Mouse (Mus musculus): ENCODE measurements at regions not wholly inside any gene's neighbourhood (a gene's known extent, or its start where the extent isn't known, plus 50 kb on each side); places are given as distances from the start of the nearest gene placed in this dataset.

DNA sequence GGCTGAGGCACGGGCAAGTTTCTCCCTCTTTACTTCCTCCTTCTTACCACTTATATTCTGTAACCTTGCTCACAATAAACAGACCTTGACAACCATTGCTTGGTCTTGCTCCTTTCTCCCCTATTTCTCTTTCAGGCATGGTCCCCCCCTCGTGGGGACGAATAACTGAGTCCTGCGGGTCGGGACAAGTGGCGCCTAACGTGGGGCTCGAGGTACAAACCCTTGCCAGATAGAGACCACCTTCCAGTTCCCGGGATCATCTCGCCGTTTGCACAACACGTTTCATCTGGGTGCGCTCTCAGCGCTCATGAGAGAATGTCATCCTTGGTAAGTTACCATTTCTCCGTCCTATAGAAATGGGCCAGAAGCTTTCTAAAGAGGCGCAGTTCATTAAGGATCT, 79.6 kb upstream of the Foxn3 start:
- intact Hi-C loops (cut with DNase I): no loop called here
- no peak for DNase-seq

DNA sequence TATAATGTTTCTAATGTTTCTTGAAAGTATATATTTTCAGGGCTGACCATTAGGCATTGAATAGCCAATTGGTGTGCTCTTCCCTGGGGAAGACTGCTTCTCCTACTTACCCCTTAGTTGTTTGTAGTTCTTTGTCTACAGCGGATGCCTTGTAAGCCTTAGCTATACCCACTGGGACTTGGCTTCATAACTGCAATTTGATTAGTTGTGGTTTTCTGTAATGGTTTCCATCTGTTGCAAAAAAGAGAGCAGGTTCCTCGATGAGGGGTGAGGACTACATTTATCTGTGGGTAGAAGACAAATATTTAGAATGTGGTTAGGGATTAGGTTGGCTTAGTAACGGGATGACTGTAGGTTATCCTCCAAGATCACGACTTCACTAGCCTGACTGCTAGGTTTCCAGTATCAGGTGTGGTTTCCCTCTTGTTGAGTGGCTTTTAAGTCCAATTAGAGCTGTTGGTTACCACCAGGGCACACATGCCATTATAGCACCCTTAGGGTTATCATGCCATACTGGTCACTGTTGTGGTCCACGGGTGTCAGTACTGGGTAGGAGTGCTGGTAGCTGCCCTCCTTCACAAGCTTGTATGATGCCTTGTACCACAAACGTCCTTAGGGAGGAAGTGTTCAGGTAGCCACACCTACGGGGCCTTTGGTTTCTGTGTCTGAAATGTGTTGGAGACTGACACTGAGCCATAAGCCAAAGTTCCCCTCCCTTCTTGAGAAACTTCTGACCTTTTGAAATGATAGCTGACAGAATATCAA, 78.9 kb upstream of the Foxn3 start:
- intact Hi-C loops (cut with DNase I): no loop called here
- DNase-seq: no peak

DNA sequence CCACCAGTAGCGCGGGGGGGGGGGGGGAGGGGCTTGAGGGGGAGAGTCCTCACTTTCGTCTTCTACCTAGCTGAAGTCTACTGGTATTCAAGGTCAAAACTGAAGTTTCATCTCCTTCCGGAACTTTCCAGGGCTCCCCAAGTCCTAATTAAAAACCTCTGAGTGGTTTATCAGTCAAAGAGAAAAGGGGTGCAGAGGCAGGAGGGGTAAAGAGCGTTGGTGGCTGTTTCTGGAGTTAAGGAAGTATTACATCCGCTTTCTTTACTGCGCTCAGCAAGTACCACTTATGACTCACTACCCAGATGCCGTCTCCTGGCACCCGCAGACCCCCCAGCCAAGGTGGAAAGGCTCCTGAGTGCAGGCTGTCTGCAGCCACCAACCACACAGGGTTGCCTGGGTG, 77.9 kb upstream of the Foxn3 start:
- intact Hi-C loops (cut with DNase I): no loop called here
- peak in 1 of 2 experiments; percentile 28 for DNase-seq

DNA sequence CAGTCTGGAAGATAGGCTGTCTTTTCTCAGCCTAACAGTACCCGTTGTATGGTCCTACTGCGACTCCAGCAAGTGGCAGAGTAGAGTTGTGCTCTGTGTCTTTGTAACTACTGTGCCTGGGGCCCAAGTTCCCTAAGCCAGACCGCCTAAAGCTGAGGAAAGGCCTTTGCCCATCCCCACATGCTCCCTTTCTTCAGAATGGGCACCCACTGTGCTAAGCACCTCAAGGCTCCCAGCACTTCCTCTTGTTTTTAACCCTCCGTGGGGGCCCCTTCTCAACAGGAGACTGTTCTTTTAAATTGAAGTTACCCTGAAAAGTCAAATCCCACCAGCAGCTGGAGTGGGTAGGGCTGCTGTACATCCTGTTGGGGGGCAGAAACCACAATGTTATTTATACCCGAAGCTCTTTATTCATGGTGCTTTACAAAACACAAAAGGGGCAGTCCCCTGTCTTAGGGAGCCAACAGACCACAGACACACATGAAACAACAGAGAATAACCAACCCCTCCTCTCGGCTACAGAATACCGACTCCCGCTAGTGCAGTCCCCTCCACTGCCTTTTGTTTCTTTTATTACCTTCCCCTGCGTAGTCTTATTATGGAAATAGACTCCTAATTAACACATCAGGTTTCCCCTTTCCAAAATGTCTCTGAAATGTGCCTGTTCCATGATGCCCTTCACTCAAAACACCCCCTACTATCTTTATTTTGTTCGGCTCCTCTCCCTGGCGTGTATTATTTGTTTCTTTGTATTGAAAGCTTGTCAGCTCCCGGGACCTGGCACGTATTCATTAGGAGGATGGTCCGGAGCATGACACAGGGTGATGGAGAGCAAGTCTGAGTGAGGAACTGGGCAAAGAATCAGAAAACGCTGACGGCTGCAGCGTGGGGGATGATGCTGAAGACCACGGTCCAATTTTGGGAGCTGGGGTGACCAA, 77.1 kb upstream of the Foxn3 start:
- peak; percentile 28 to 37 for DNase-seq
- intact Hi-C loops (cut with DNase I): no loop called here

DNA sequence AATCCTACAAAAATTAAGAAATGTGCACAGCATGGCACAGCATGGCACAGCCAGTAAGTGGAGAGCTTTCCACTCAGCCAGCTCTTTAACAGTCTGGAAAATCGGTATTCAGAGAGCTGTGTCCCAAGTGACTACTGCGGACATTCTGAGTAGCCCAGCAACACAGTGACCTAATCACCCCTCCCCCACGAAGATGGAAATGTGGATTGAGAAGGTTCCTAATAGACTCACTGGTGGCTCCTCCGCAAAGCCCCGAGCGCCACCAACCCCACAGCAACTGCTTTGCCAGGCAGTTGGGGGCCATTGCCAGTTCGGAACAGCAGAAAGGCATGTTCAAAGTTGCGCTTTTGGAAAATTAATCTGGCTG, 76.4 kb upstream of the Foxn3 start:
- intact Hi-C loops (cut with DNase I): no loop called here

DNA sequence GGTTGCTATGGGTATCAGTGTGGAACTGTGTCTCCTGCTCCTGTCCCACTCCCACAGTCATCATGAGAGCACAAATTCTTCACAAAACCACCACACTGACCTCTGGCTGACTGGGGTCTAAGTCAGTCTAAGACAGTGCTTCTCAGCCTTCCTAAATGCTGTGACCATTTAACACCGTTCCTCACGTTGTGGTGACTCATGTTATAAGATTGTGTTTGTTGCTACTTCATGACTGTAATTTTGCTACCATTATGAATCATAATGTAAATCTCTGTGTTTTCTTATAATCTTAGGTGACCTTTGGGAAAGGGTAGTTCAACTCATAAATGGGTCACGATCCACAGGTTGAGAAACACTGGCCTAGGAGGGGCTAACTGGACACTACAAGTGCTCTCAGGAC, 75.7 kb upstream of the Foxn3 start:
- no peak for DNase-seq
- intact Hi-C loops (cut with DNase I): no loop called here

More for the DNA sequence above, 76.4 kb upstream of the Foxn3 start:
- no peak for DNase-seq

DNA sequence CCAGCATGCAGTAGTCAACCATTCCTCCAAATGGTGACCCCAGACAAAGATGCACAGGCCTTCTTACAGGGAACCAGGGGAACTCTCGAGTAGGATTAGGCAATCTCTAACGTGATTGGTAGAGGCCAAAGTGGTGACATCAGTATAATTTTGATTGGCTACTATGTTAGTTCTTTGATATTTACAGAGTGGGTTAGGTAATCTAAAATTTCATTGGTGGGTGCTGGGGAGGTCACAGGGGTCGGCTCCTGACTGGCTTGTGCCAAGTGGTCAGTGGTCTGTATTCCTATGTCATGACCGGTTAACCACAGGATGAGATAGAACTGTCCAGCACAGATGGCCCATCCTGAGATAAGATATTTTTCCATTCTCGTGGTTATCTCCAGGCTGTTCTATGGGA, 74.6 kb upstream of the Foxn3 start:
- DNase-seq: no peak
- intact Hi-C loops (cut with DNase I): no loop called here

DNA sequence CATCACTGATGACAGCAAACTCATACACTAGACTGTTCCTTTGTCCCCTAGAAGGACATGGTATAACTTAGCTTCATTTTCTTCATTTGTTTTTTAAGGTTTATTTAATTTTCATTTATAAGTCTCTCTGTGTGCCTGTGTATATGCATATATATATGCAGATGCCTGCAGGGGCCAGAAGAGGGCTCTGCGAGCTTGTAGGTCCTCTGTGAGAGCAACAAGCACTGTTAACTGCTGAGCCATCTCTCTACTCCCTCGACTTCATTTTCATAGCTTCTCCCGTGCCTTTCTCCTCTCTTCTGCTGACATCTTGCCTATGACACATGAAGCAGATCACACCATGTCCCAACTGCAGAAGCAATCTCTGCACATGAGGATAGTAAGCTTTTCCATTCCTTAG, 72.9 kb upstream of the Foxn3 start:
- intact Hi-C loops (cut with DNase I): no loop called here
- DNase-seq: no peak

DNA sequence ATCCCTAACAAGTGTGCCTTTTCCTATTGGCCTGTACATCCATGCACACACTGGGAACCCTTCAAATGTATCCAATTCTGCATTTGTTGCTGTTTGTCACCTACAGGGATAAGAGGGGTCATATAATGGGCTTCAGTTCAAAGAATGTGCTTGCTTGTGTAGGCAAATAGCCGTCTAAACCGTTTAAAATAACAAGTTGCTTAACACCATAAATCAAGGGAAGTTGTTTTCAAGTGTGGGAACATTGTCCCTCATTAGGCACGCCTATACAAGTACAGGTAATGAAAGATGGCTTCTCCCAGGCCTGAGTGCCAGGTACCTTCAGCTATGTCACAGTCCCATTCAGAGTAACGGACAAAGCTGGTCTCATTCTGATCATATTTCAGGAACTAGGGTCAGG, 72.0 kb upstream of the Foxn3 start:
- DNase-seq: no peak
- intact Hi-C loops (cut with DNase I): no loop called here

DNA sequence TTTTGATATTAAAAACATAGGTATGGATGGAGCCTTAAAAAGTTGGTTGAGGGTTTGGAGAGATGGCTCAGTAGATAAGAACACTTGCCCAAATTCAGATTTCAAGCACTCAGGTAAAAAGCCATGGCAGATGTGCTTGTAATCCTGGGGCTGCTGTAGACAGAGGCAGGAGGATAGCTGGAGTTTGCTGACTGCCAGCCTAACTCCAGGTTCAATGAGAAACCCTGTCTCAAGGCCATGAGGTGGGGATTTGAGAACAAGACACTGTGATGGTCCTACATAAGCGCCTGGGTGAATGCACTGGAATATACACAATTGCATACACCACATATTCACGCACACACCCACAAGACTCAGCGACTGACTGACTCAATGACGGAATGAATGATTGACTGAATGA, 71.3 kb upstream of the Foxn3 start:
- DNase-seq: no peak
- intact Hi-C loops (cut with DNase I): no loop called here

DNA sequence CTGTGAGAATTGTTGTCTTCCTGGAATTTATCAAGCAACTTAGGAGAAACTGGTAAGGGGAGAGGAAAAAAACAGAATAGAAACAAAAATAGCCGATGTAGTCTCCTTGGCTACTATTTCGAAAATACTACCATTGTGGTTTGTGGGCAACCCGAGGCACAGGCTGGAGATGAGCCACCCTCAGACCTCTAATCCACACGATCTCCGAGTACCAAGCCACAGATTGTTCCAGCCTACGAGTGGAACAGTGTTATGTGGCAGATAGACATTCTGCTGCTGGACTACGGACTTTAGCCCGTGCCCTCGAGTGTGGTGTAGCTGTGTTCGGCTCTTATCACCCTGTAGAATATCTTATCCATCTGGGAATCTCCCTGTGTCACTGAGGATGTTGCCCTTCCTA, 70.3 kb upstream of the Foxn3 start:
- intact Hi-C loops (cut with DNase I): no loop called here
- no peak for DNase-seq

DNA sequence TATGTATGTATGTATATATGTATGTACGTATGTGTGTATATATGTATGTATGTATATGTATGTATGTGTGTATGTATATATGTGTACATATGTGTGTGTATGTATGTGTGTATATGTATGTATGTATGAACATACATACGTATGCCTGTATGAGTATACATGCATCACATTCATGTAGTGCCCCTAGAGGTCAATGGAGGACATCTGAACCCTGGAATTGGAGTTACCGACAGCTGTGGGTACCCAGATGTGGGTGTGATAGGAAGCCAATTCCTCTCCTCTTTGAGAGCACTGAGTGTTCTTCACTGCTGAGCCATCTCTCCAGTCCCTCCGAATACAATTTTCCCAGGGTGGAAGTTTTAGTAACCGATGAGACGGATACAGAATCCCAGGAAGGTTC, 69.6 kb upstream of the Foxn3 start:
- no peak for DNase-seq
- intact Hi-C loops (cut with DNase I): no loop called here

DNA sequence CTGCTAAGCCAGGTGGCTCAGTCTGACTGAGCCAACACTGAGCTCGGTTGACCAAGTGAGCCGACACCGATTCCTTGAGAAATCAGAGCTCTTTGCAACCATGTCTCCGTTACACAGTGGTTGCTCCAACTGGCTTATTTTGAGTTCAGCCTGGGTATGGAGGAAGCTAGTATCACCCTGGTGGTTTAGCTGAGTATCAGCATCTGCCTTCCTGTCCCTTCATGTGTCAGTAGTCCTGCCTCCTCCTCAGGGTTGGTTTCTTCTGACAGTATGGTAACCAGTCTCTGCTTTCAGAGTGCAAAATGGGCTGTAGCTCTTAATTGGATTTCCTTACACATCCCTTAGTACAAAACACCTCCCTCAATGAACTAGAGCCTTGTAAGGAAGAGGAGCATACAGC, 66.2 kb upstream of the Foxn3 start:
- intact Hi-C loops (cut with DNase I): loop anchor here (2.0 to 5.0 kb wide), 2 partner anchors 67 to 237 kb away; partner anchors contain the start of gene Foxn3
- DNase-seq: no peak

DNA sequence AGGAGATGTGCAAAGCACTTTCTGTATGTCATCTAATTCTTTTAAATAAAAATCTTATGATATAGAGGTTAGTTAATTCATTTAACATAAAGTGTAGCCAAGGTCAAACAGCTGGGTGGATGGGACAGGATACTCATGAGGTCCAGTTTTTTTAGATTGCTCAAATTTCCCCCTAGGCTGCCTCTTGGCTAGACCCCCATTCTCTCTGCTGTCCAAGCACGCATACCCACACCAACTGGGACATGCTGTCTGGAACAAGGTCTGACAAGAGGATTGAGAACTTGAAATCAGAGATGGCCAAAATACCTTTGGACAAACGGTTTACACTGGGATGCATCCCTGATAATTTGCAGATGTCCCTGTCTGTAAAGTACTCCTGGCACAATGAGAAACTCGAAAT, 65.0 kb upstream of the Foxn3 start:
- intact Hi-C loops (cut with DNase I): loop anchor here (2.0 to 5.0 kb wide), 2 partner anchors 66 to 236 kb away; partner anchors contain the start of gene Foxn3

DNA sequence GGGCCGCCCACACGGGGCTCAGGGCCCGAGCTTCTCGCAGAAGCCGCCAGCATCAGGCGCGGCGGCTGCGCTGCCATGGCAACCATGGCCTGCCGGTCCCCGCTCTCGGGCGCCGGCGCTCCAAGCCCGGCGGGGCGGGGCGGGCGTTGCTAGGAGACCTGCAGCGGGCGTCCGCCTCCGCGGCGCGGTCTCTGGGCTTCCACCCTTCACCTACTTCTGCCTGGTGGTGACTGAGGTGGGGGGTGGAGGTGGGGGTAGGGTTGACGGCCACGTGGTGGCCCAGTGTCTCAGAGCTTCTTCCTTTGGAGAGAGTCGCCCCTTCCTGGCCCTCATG, 64.5 kb upstream of the Foxn3 start:
- peak; percentile 94 to 95 for DNase-seq
- intact Hi-C loops (cut with DNase I): loop anchor here (2.0 to 5.0 kb wide), 2 partner anchors 65 to 236 kb away; partner anchors contain the start of gene Foxn3

More for the DNA sequence above, 65.0 kb upstream of the Foxn3 start:
- DNase-seq: peak in 1 of 2 experiments; percentile 24

DNA sequence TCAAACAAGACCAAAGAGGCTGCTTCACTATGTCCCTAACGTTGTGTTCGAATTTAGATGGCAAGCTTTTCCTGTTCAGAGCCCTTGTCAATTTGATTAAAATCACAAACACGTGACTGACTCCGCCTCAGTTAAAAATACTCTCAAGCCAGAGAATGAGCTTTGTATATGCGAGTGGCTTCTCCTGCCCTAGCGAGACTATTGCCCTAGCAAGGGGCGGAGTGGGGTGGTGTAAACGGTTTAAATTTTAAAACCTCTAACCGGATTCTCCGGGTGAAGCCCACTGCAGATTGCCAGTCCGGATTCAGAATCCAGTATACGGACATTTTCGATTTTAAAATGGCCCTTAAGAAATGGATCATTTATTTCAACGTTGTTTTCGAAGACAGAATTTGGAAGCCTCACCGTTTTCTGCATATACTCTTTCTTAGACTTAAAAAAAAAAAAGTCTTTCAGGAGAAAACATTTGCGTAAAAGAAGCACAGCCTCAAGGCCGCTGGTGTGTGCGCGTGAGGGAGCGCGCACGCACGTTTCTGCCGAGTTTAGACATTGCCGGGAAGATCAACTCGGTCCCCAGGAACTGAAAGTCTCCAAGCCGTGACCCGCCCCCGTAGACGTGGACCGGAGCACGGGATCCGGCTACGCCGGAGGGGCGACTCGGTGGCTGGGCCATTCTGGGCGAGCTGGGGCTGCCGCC, 64.0 kb upstream of the Foxn3 start:
- intact Hi-C loops (cut with DNase I): loop anchor here (5.0 kb wide), 1 partner anchor 235 kb away; no protein-coding TSS in a partner anchor
- peak; percentile 23 to 48 for DNase-seq

DNA sequence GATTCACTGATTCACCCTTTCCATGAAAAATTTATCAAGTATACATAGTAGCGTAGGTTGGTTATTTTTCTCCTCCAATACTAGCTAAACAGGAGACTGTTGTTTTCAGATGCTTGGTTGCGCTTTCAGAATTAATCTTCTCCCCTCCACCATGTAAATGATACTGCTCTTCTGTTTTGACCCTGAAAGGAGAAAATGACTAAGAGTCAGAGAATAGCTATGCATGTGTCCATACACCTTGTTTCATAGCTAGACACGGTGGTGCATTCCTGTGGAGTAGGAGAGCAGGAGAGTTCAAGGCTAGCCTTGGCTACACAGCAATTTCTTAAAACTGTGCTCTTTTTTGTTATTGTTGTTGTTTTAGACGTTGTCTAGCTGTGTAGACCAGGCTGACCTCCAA, 62.8 kb upstream of the Foxn3 start:
- DNase-seq: no peak
- intact Hi-C loops (cut with DNase I): loop anchor here (5.0 kb wide), 1 partner anchor 234 kb away; no protein-coding TSS in a partner anchor

DNA sequence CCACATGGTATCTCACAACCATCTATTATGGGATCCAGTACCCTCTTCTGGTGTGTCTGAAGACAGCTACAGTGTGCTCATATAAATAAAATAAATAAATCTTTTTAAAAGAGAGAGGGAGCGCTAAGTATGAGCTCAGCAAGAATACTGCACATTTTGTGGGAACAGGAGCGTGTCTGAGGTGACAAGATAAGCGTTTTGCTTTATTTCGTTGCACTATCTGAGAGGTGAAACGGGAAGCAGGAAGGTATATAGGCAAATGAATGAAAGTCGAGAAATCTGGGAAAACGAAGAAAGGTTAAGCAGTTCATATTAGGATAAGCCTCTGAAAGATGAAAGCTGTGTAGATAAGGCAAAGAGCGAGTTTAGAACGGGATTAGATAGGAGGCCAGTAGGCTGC, 61.7 kb upstream of the Foxn3 start:
- intact Hi-C loops (cut with DNase I): loop anchor here (5.0 kb wide), 1 partner anchor 233 kb away; no protein-coding TSS in a partner anchor
- no peak for DNase-seq

DNA sequence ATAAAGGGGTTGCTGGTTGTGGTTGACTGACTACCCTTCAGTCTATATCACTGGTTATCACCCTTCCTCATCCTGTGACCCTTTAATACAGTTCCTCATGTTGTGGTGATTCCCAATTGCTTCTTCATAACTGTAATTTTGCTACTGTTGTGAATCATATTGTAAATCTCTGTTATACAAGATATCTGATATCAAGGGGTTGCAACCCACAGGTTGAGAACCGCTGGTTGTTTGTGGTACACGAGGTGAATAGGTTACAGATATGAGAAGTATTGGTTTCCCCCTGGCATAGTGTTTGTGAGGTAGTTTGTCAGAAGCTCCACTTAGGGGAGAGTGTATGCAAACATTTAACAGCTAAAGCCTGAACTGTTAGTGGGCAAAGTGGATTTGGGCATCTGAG, 58.9 kb upstream of the Foxn3 start:
- DNase-seq: no peak
- intact Hi-C loops (cut with DNase I): no loop called here

DNA sequence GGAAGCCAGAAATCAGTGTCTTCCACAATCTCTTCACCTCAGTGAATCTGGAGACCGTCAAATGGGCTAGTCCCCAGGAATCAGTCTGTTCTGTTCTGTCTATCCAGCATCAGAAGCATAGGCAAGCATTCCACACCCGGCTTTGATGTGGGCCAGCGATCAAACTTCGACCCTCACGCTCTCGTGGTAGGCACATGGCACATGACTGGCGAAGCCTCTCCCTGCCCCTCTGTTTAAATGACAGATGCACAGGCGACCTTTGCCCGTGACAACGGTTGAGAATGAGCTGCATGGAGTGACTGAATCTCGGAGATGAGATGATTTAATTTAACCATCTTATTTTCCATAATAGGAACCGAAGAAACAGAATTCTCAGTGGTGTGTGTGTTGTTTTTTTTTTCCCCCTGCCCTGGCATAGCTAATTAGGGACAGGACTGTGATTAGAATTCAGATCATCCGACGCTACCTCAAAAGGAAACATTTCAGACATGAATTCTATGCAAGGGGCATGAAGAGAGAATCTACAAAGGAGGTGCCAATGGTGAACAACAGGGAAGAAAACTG, 53.9 kb upstream of the Foxn3 start:
- DNase-seq: no peak
- intact Hi-C loops (cut with DNase I): no loop called here

DNA sequence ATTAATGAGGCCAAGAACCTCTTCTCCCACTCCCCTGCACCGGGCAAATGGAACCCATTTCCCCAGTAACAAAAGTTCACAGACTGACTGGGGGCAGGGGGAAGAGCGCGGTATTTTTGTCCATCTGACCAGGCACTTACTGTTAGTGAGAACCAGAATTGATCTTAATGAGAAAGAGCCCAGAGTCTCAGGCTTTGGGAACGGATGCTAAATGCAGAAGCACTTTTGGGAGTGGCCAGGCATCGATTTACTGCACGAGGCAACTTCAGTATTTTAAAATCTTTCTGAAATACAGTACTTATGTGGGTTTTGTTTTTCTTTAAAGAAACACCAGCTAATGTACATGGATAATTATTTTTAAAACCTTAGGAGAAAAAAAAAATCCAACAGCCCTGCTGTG, 51.0 kb upstream of the Foxn3 start:
- no peak for DNase-seq
- intact Hi-C loops (cut with DNase I): loop anchor here (5.0 kb wide), 1 partner anchor 98 kb away; no protein-coding TSS in a partner anchor

All from heart, postnatal 10 days (tissue).